Mouse (Mus musculus): ENCODE data around the gene Hspa1b. TPM values are rescaled to one million over a fixed set of nuclear protein-coding genes. Genes with fewer than 3 reads are reported as not detected.

Hspa1b gene
- polyA plus RNA-seq, 1 experiment from 2014 or later, result 0.20 TPM

- peak overlapping the region; percentile 44; the same call in 1 of the 2 replicates for H3K27ac ChIP-seq
- peaks cover 11% of the 10 kb centered on the region for H3K36me3 ChIP-seq
- peak overlapping the region; percentile 19; the same call in 1 of the 2 replicates for H3K4me3 ChIP-seq
- H3K9me3 ChIP-seq, result no peaks in the 10 kb centered on the region
- no peak for DNase-seq (ENCODE audit: low spot score)
- 47% methylated on average over 4 of the region's 4 CpGs for WGBS
- no peaks in the 10 kb centered on the region for H3K27me3 ChIP-seq (ENCODE audit: insufficient read depth, poor library complexity, severe bottlenecking)
- H3K4me1 ChIP-seq, result peaks cover 17% of the 10 kb centered on the region
Observed at GRCm38 (mm10) chr17:34928841-34929240, 30.2 kb downstream of the Hspa1b start.

GRCm38 (mm10) chr17:34927306-34928019 lies 31.6 kb downstream of the Hspa1b start:
- peaks cover 15% of the 10 kb centered on the region for H3K4me1 ChIP-seq
- no peaks in the 10 kb centered on the region for H3K9me3 ChIP-seq
- H3K27me3 ChIP-seq (ENCODE audit: insufficient read depth, poor library complexity, severe bottlenecking), result no peaks in the 10 kb centered on the region
- H3K27ac ChIP-seq, result 0 out of 2 replicates have a peak overlapping the region, but pooled peaks have one; percentile 1
- no peaks in the 10 kb centered on the region for H3K36me3 ChIP-seq
- DNase-seq (ENCODE audit: low spot score), result no peak
- H3K4me3 ChIP-seq, result no peak overlapping the region
- 83% methylated on average over 18 of the region's 18 CpGs for WGBS

GRCm38 (mm10) chr17:34924258-34924657 lies 34.8 kb downstream of the Hspa1b start:
- H3K27me3 ChIP-seq (ENCODE audit: insufficient read depth, poor library complexity, severe bottlenecking), result no peaks in the 10 kb centered on the region
- WGBS, result 66% methylated on average over 5 of the region's 5 CpGs

DNA sequence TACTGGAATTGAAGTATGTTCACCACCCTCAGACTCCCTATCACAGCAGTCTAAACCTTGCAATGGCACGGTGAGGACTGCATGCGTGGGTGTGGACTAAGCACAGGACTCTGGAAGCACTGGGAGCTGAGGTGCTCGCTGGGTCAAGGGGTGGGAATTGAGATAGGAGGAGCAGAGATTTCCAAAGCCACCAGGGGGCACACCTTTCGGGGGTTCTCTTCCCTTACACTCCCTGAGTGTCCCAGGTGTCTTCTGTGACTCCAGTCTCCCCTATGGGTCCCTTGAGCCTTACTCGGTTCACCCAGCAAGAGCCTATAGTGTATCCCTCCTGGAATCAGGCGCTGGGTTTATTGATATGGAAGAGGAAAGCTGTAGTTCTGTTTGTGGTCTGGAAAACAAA lies 36.1 kb downstream of the Hspa1b start:
- DNase-seq (ENCODE audit: low spot score), result no peak
- H3K4me3 ChIP-seq, result no peak overlapping the region
- 40% methylated on average over 6 of the region's 6 CpGs for WGBS

More at GRCm38 (mm10) chr17:34924258-34924657, 34.8 kb downstream of the Hspa1b start:
- Histone ChIP-seq H3K4me3 (no peak overlapping the region), H3K27ac (no peak overlapping the region), H3K4me1 (peaks cover 7% of the 10 kb centered on the region), H3K9me3 (no peaks in the 10 kb centered on the region), H3K36me3 (no peaks in the 10 kb centered on the region)
- no peak for DNase-seq (ENCODE audit: low spot score)

GRCm38 (mm10) chr17:34917188-34917587 lies 41.9 kb downstream of the Hspa1b start:
- Histone ChIP-seq H3K27ac (no peak overlapping the region), H3K4me3 (no peak overlapping the region), H3K9me3 (no peaks in the 10 kb centered on the region), H3K36me3 (peaks cover 16% of the 10 kb centered on the region), H3K4me1 (peaks cover 16% of the 10 kb centered on the region), H3K27me3 (ENCODE audit: insufficient read depth, poor library complexity, severe bottlenecking) (no peaks in the 10 kb centered on the region)
- 73% methylated on average over 9 of the region's 9 CpGs for WGBS
- no peak for DNase-seq (ENCODE audit: low spot score)

More for the DNA sequence above, 36.1 kb downstream of the Hspa1b start:
- Histone ChIP-seq H3K4me1 (no peaks in the 10 kb centered on the region; the same call in 1 of the 2 replicates), H3K27me3 (ENCODE audit: insufficient read depth, poor library complexity, severe bottlenecking) (no peaks in the 10 kb centered on the region), H3K9me3 (no peaks in the 10 kb centered on the region), H3K36me3 (no peaks in the 10 kb centered on the region), H3K27ac (no peak overlapping the region)

DNA sequence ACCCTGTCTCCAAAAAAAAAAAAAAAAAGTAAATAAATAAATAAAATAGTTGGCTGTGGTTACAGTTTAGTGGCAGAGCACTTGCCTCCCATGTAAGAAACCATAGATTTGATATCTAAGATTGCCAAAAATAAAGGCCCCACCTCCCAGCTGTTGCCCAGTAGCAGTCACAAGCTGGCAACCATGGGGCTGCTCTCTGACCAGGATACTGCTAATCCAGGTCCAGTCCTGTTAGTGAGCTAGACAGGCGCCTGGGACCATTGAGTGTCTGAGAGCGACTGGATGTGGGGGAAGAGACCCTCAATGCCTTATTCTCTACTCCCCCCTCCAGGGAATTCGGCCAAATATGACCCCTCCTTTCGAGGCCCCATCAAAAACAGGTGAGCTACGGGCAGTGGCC lies 42.7 kb downstream of the Hspa1b start:
- Histone ChIP-seq H3K27me3 (ENCODE audit: insufficient read depth, poor library complexity, severe bottlenecking) (no peaks in the 10 kb centered on the region), H3K27ac (no peak overlapping the region), H3K4me3 (no peak overlapping the region), H3K36me3 (peaks cover 25% of the 10 kb centered on the region), H3K9me3 (no peaks in the 10 kb centered on the region), H3K4me1 (peaks cover 19% of the 10 kb centered on the region)
- 83% methylated on average over 5 of the region's 5 CpGs for WGBS
- no peak for DNase-seq (ENCODE audit: low spot score)

- no peaks in the 10 kb centered on the region for H3K9me3 ChIP-seq
- H3K4me1 ChIP-seq, result peaks cover 23% of the 10 kb centered on the region
- WGBS, result 15% methylated on average over 11 of the region's 11 CpGs
- peak overlapping the region; percentile 35 for H3K4me3 ChIP-seq
- no peaks in the 10 kb centered on the region for H3K27me3 ChIP-seq (ENCODE audit: insufficient read depth, poor library complexity, severe bottlenecking)
- H3K36me3 ChIP-seq, result peaks cover 34% of the 10 kb centered on the region
- DNase-seq (ENCODE audit: low spot score), result no peak
- peak overlapping the region; percentile 59; the same call in 1 of the 2 replicates for H3K27ac ChIP-seq
Observed at GRCm38 (mm10) chr17:34915410-34915831, 43.6 kb downstream of the Hspa1b start.

DNA sequence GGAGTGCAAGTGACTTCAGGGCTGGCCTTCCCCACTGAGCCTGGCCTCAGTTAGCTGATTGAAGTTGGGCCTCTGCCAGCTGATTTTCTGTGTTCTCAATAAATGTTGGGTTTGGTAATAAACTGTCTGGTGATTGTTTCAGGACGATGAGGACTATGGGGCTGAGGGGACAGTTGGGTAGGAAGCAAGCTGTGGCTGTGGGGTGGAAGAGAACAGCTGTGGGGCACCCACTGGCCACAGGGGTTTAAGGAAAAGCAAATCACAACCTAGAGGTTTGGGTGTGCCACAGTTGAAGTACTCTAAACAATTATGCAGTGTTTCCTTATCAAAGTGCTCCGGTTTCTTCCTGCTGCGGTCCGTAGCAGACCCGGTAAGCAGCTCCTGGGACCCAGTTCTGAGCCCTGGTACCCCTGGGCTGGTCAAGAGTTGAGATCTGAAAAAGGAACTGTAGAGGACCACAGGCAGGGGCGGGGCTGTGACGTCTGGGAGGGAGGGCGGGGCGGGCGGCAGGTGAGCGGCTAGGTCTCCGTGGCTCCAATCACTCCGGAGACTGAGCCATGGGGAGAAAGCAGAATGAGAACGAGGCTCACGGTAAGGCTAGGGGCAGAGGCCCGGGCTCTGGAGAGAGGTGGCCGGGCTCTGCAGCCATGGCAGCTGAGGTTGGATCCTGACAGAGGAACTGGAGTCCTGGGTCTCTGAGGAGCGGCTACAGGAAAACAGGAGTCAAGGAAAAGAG lies 44.9 kb downstream of the Hspa1b start, which contains the start of gene Slc44a4:
TSS of gene Slc44a4 (plus strand) at position 537 of the 736 bp plus-strand sequence.
- WGBS, result 38% methylated on average over 18 of the region's 18 CpGs
- no peak for DNase-seq (ENCODE audit: low spot score)
- peaks cover 47% of the 10 kb centered on the region for H3K36me3 ChIP-seq
- H3K9me3 ChIP-seq, result no peaks in the 10 kb centered on the region
- no peaks in the 10 kb centered on the region for H3K27me3 ChIP-seq (ENCODE audit: insufficient read depth, poor library complexity, severe bottlenecking)
- H3K4me1 ChIP-seq, result peaks cover 23% of the 10 kb centered on the region
- H3K4me3 ChIP-seq, result no peak within 1 kb of the TSS; the same call in 1 of the 2 replicates
- H3K27ac ChIP-seq, result 0 out of 2 replicates have a peak within 1 kb of the TSS, but pooled peaks have one; percentile 2

GRCm38 (mm10) chr17:34911945-34912351 lies 47.1 kb downstream of the Hspa1b start:
- Histone ChIP-seq H3K9me3 (no peaks in the 10 kb centered on the region), H3K27me3 (ENCODE audit: insufficient read depth, poor library complexity, severe bottlenecking) (no peaks in the 10 kb centered on the region), H3K4me1 (peaks cover 18% of the 10 kb centered on the region), H3K36me3 (peaks cover 69% of the 10 kb centered on the region), H3K4me3 (no peak overlapping the region), H3K27ac (no peak overlapping the region)
- 49% methylated on average over 5 of the region's 5 CpGs for WGBS
- no peak for DNase-seq (ENCODE audit: low spot score)

DNA sequence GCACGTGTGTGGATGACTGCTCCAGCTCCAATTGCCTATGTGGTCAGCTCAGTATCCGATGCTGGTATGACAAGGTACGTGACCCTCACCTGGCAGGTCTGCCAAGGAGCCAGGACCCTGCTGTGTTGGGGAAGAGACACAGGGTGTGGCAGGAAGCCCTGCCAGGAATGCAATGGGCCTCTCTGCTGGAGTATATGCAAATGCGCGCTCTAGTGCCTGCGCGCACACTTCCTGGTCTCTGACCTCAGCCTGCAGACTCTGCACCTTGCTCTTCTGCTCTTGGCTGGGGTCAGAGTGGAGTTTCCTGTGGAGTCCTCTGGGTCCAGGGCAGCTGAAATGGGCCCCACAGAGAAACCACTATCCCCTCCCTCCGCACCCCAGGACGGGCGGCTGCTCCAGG lies 48.1 kb downstream of the Hspa1b start:
- 92% methylated on average over 10 of the region's 10 CpGs for WGBS
- no peak for DNase-seq (ENCODE audit: low spot score)
- Histone ChIP-seq H3K4me1 (peaks cover 18% of the 10 kb centered on the region), H3K4me3 (no peak overlapping the region), H3K9me3 (no peaks in the 10 kb centered on the region), H3K27ac (no peak overlapping the region), H3K27me3 (ENCODE audit: insufficient read depth, poor library complexity, severe bottlenecking) (no peaks in the 10 kb centered on the region), H3K36me3 (peaks cover 78% of the 10 kb centered on the region)

Other genes starting within 250 kb of the Hspa1b start
- not detected in 2 replicates for gene C4b, start 215.4 kb downstream of the Hspa1b start, polyA plus RNA-seq (2016; fragmentation: Nextera tagmentation; extraction: Ambion mirVana)
- gene Cyp21a1, start 154.7 kb downstream of the Hspa1b start, polyA plus RNA-seq (2016; fragmentation: Nextera tagmentation; extraction: Ambion mirVana), result not detected in 2 replicates
- gene Stk19, start 122.3 kb downstream of the Hspa1b start, polyA plus RNA-seq (2016; fragmentation: Nextera tagmentation; extraction: Ambion mirVana), result 22.3 and 22.8 TPM in 2 replicates
- gene Dxo, start 122.2 kb downstream of the Hspa1b start, polyA plus RNA-seq (2016; fragmentation: Nextera tagmentation; extraction: Ambion mirVana), result 48.1 and 62.2 TPM in 2 replicates
- gene Skiv2l, start 109.0 kb downstream of the Hspa1b start, polyA plus RNA-seq (2016; fragmentation: Nextera tagmentation; extraction: Ambion mirVana), result 39.9 and 43.6 TPM in 2 replicates
- 89.6 and 104 TPM in 2 replicates for gene Nelfe, start 108.8 kb downstream of the Hspa1b start, polyA plus RNA-seq (2016; fragmentation: Nextera tagmentation; extraction: Ambion mirVana)
- gene Cfb, start 96.7 kb downstream of the Hspa1b start, polyA plus RNA-seq (2016; fragmentation: Nextera tagmentation; extraction: Ambion mirVana), result 1.3 and 11.4 TPM in 2 replicates
- gene Zbtb12, start 79.8 kb downstream of the Hspa1b start, polyA plus RNA-seq (2016; fragmentation: Nextera tagmentation; extraction: Ambion mirVana), result 2.2 and 4.1 TPM in 2 replicates
- not detected in 2 replicates for gene Gm20547, start 77.2 kb downstream of the Hspa1b start, polyA plus RNA-seq (2016; fragmentation: Nextera tagmentation; extraction: Ambion mirVana)
- gene C2, start 61.0 kb downstream of the Hspa1b start, polyA plus RNA-seq (2016; fragmentation: Nextera tagmentation; extraction: Ambion mirVana), result 0.67 and 1.6 TPM in 2 replicates
- 46.3 and 66.0 TPM in 2 replicates for gene Ehmt2, start 60.8 kb downstream of the Hspa1b start, polyA plus RNA-seq (2016; fragmentation: Nextera tagmentation; extraction: Ambion mirVana)
- 0.10 and 0.41 TPM in 2 replicates for gene Slc44a4, start 44.8 kb downstream of the Hspa1b start, polyA plus RNA-seq (2016; fragmentation: Nextera tagmentation; extraction: Ambion mirVana)
- 21.3 and 25.5 TPM in 2 replicates for gene Neu1, start 28.0 kb downstream of the Hspa1b start, polyA plus RNA-seq (2016; fragmentation: Nextera tagmentation; extraction: Ambion mirVana)
- gene Gm20481, start 10.7 kb upstream of the Hspa1b start, polyA plus RNA-seq (2016; fragmentation: Nextera tagmentation; extraction: Ambion mirVana), result 0.52 TPM in 1 of 2 replicates, not detected in the other
- 1.8 and 2.4 TPM in 2 replicates for gene Hspa1a, start 12.9 kb upstream of the Hspa1b start, polyA plus RNA-seq (2016; fragmentation: Nextera tagmentation; extraction: Ambion mirVana)
- gene Hspa1l, start 13.5 kb upstream of the Hspa1b start, polyA plus RNA-seq (2016; fragmentation: Nextera tagmentation; extraction: Ambion mirVana), result 1.6 and 1.7 TPM in 2 replicates
- 197 and 247 TPM in 2 replicates for gene Lsm2, start 22.6 kb upstream of the Hspa1b start, polyA plus RNA-seq (2016; fragmentation: Nextera tagmentation; extraction: Ambion mirVana)
- gene Vars, start 41.7 kb upstream of the Hspa1b start, polyA plus RNA-seq (2016; fragmentation: Nextera tagmentation; extraction: Ambion mirVana), result 112 and 166 TPM in 2 replicates
- 0.26 and 0.34 TPM in 2 replicates for gene Vwa7, start 57.3 kb upstream of the Hspa1b start, polyA plus RNA-seq (2016; fragmentation: Nextera tagmentation; extraction: Ambion mirVana)
- gene Sapcd1, start 68.8 kb upstream of the Hspa1b start, polyA plus RNA-seq (2016; fragmentation: Nextera tagmentation; extraction: Ambion mirVana), result 3.3 and 4.0 TPM in 2 replicates
- gene Msh5, start 87.5 kb upstream of the Hspa1b start, polyA plus RNA-seq (2016; fragmentation: Nextera tagmentation; extraction: Ambion mirVana), result 3.9 and 5.4 TPM in 2 replicates
- gene Clic1, start 90.7 kb upstream of the Hspa1b start, polyA plus RNA-seq (2016; fragmentation: Nextera tagmentation; extraction: Ambion mirVana), result 374 and 380 TPM in 2 replicates
- 192 and 290 TPM in 2 replicates for gene Ddah2, start 99.8 kb upstream of the Hspa1b start, polyA plus RNA-seq (2016; fragmentation: Nextera tagmentation; extraction: Ambion mirVana)
- not detected in 2 replicates for gene Ly6g6c, start 106.2 kb upstream of the Hspa1b start, polyA plus RNA-seq (2016; fragmentation: Nextera tagmentation; extraction: Ambion mirVana)
- 0.63 and 1.0 TPM in 2 replicates for gene Mpig6b, start 106.9 kb upstream of the Hspa1b start, polyA plus RNA-seq (2016; fragmentation: Nextera tagmentation; extraction: Ambion mirVana)
- gene Ly6g6e, start 117.7 kb upstream of the Hspa1b start, polyA plus RNA-seq (2016; fragmentation: Nextera tagmentation; extraction: Ambion mirVana), result 0.18 and 0.39 TPM in 2 replicates
- gene Ly6g6d, start 118.8 kb upstream of the Hspa1b start, polyA plus RNA-seq (2016; fragmentation: Nextera tagmentation; extraction: Ambion mirVana), result 2.5 and 2.6 TPM in 2 replicates
- 0.91 and 1.0 TPM in 2 replicates for gene Ly6g6f, start 126.4 kb upstream of the Hspa1b start, polyA plus RNA-seq (2016; fragmentation: Nextera tagmentation; extraction: Ambion mirVana)
- gene Abhd16a, start 130.0 kb upstream of the Hspa1b start, polyA plus RNA-seq (2016; fragmentation: Nextera tagmentation; extraction: Ambion mirVana), result 66.7 and 69.8 TPM in 2 replicates
- not detected in 2 replicates for gene Ly6g5c, start 149.0 kb upstream of the Hspa1b start, polyA plus RNA-seq (2016; fragmentation: Nextera tagmentation; extraction: Ambion mirVana)
- 0.73 and 0.99 TPM in 2 replicates for gene Ly6g5b, start 156.2 kb upstream of the Hspa1b start, polyA plus RNA-seq (2016; fragmentation: Nextera tagmentation; extraction: Ambion mirVana)
- 17.1 and 24.5 TPM in 2 replicates for gene Gpank1, start 162.2 kb upstream of the Hspa1b start, polyA plus RNA-seq (2016; fragmentation: Nextera tagmentation; extraction: Ambion mirVana)
- gene Csnk2b, start 162.8 kb upstream of the Hspa1b start, polyA plus RNA-seq (2016; fragmentation: Nextera tagmentation; extraction: Ambion mirVana), result 220 and 246 TPM in 2 replicates
- gene D17H6S53E, start 167.1 kb upstream of the Hspa1b start, polyA plus RNA-seq (2016; fragmentation: Nextera tagmentation; extraction: Ambion mirVana), result 7.4 and 11.5 TPM in 2 replicates
- gene Apom, start 172.8 kb upstream of the Hspa1b start, polyA plus RNA-seq (2016; fragmentation: Nextera tagmentation; extraction: Ambion mirVana), result 3.0 and 72.5 TPM in 2 replicates
- gene Bag6, start 175.9 kb upstream of the Hspa1b start, polyA plus RNA-seq (2016; fragmentation: Nextera tagmentation; extraction: Ambion mirVana), result 51.4 and 65.5 TPM in 2 replicates
- gene Prrc2a, start 205.7 kb upstream of the Hspa1b start, polyA plus RNA-seq (2016; fragmentation: Nextera tagmentation; extraction: Ambion mirVana), result 137 and 161 TPM in 2 replicates
- gene Aif1, start 216.8 kb upstream of the Hspa1b start, polyA plus RNA-seq (2016; fragmentation: Nextera tagmentation; extraction: Ambion mirVana), result 0.85 and 2.1 TPM in 2 replicates
- gene Lst1, start 229.2 kb upstream of the Hspa1b start, polyA plus RNA-seq (2016; fragmentation: Nextera tagmentation; extraction: Ambion mirVana), result 1.5 and 2.2 TPM in 2 replicates
- 0.15 TPM in 1 of 2 replicates, not detected in the other for gene Ltb, start 235.2 kb upstream of the Hspa1b start, polyA plus RNA-seq (2016; fragmentation: Nextera tagmentation; extraction: Ambion mirVana)
- gene Tnf, start 242.8 kb upstream of the Hspa1b start, polyA plus RNA-seq (2016; fragmentation: Nextera tagmentation; extraction: Ambion mirVana), result 0.15 TPM in 1 of 2 replicates, not detected in the other
- gene Lta, start 246.1 kb upstream of the Hspa1b start, polyA plus RNA-seq (2016; fragmentation: Nextera tagmentation; extraction: Ambion mirVana), result not detected in 2 replicates

Measured in heart, embryonic 10.5 days (tissue).